Mouse (Mus musculus) lung, embryonic 14.5 days (tissue): Measurements from ENCODE around the gene Col17a1. TPM values are rescaled to one million over a fixed set of nuclear protein-coding genes. Genes with fewer than 3 reads are reported as not detected.

Experiments used
- ATAC-seq: fragments of 200-750 bp; cut with Nextera tagmentation; 2 replicates; pipeline ENCODE4 v1.8.0; 2017; ENCODE audit warnings: mild to moderate bottlenecking, moderate TSS enrichment, moderate library complexity; ENCODE audit not compliant: insufficient read depth
- DNase-seq: peaks from one replicate; pipeline ENCODE4 v3.0.0-alpha.2; 2015
- H3K27ac ChIP-seq: fragments of 300-500 bp; sonication (generic); 2 replicates; pipeline ENCODE4 v1.5.1; 2014; ENCODE audit warnings: low read depth, mild to moderate bottlenecking, moderate library complexity
- H3K27me3 ChIP-seq: fragments of 300-500 bp; sonication (generic); 2 replicates; pipeline ENCODE4 v1.6.1; 2014; ENCODE audit warnings: low read length, control low read depth; ENCODE audit not compliant: insufficient read depth
- H3K36me3 ChIP-seq: fragments of 300-500 bp; sonication (generic); 2 replicates; pipeline ENCODE4 v1.6.1; 2014; ENCODE audit warnings: control low read depth; ENCODE audit not compliant: insufficient read depth
- H3K4me1 ChIP-seq: fragments of 300-500 bp; sonication (generic); 2 replicates; pipeline ENCODE4 v1.6.1; 2014; ENCODE audit warnings: antibody characterized with exemption, control low read depth; ENCODE audit not compliant: insufficient read depth
- H3K4me2 ChIP-seq: fragments of 300-500 bp; sonication (generic); 2 replicates; pipeline ENCODE4 v1.6.1; 2014; ENCODE audit warnings: mild to moderate bottlenecking
- H3K4me3 ChIP-seq: fragments of 300-500 bp; sonication (generic); 2 replicates; pipeline ENCODE4 v1.5.1; 2014; ENCODE audit warnings: low read depth, low read length
- H3K9ac ChIP-seq: fragments of 300-500 bp; sonication (generic); 2 replicates; pipeline ENCODE4 v1.6.1; 2014
- H3K9me3 ChIP-seq: fragments of 300-500 bp; sonication (generic); 2 replicates; pipeline ENCODE4 v1.6.1; 2016; ENCODE audit warnings: low read depth, low read length, control low read depth
- CTCF ChIP-seq: IDR thresholded peaks from 2 replicates; pipeline ENCODE4 v1.5.1; 2016; ENCODE audit warnings: antibody characterized with exemption, low read depth
- WGBS: fragments of 180-500 bp; shearing (Covaris S2); extraction: QIAGEN DNeasy Blood & Tissue Kit; methylation state at CpG from one replicate; pipeline ENCODE4 v1.1.7; 2014; 5-methylcytosine and 5-hydroxymethylcytosine counted together
- polyA plus RNA-seq: library from polyadenylated mRNA; unstranded; fragments of >200 nt; fragmentation: Nextera tagmentation; extraction: Ambion mirVana; gene quantifications from 2 replicates; pipeline ENCODE4 v1.2.1, GENCODE M21; 2014

The Col17a1 gene
- polyA plus RNA-seq, 1 experiment from 2014 or later = 1.8 TPM

DNA sequence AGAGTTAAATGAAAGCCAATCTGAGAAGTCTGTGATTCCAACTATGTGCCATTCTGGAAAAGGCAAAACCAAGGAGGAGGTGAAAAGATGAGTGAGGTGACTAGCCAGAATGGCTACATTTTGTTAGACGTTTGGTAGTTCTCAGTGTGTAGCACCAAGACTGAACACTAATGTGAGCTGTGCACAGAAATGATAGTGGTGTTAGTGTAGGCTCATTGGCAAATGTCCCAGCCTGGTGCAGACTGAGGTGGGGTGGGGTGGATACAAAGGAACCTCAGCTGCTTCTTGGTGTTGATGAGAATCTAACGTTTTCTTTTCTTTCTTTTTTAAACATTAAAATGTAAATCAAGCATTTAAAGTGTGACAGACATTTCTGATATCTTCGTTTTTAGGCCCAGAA lies 83.4 kb downstream of the Col17a1 start:
- TF ChIP-seq CTCF = no peak
- no peak for ATAC-seq
- DNase-seq = peak; percentile 19
- H3K27me3 ChIP-seq = no peaks in the 10 kb centered on the region
- H3K27ac ChIP-seq = no peak overlapping the region
- peaks cover 11% of the 10 kb centered on the region for H3K36me3 ChIP-seq
- H3K4me1 ChIP-seq = no peaks in the 10 kb centered on the region
- no peak overlapping the region for H3K9ac ChIP-seq
- 31% methylated on average over 3 of the region's 3 CpGs for WGBS
- H3K4me2 ChIP-seq = no peak overlapping the region
- no peak overlapping the region for H3K4me3 ChIP-seq
- H3K9me3 ChIP-seq = no peaks in the 10 kb centered on the region

Other genes with a start within 250 kb of the Col17a1 start
- gene Sh3pxd2a, start 227.7 kb downstream of the Col17a1 start, polyA plus RNA-seq = 10.2 and 12.0 TPM in 2 replicates
- 55.5 and 65.5 TPM in 2 replicates for gene Stn1, start 154.6 kb downstream of the Col17a1 start, polyA plus RNA-seq
- 20.6 and 21.2 TPM in 2 replicates for gene Slk, start 112.4 kb downstream of the Col17a1 start, polyA plus RNA-seq
- gene Sfr1, start 39.6 kb upstream of the Col17a1 start, polyA plus RNA-seq = 283 and 284 TPM in 2 replicates
- gene Gsto1, start 162.9 kb upstream of the Col17a1 start, polyA plus RNA-seq = 80.5 and 80.6 TPM in 2 replicates
- 0.72 and 1.4 TPM in 2 replicates for gene Gsto2, start 173.4 kb upstream of the Col17a1 start, polyA plus RNA-seq
- gene Cfap43, start 227.2 kb upstream of the Col17a1 start, polyA plus RNA-seq = 0.14 and 0.15 TPM in 2 replicates
- gene Itprip, start 227.2 kb upstream of the Col17a1 start, polyA plus RNA-seq = 14.7 and 15.2 TPM in 2 replicates
- gene Cfap58, start 245.6 kb upstream of the Col17a1 start, polyA plus RNA-seq = 0.14 TPM in 1 of 2 replicates, not detected in the other